Mouse (Mus musculus) lung, postnatal 0 days (tissue): ENCODE results near the gene Lrrc56. TPM values are rescaled to one million over a fixed set of nuclear protein-coding genes. Genes with fewer than 3 reads are reported as not detected.
A peak's percentile ranks its signal among the peaks of the same experiment; 100 is the strongest.

Source experiments
- ATAC-seq: fragments of 200-750 bp; cut with Nextera tagmentation; 2 replicates; pipeline ENCODE4 v1.8.0; 2017; ENCODE audit warnings: moderate library complexity
- DNase-seq: peaks from one replicate; pipeline ENCODE4 v3.0.0-alpha.2; 2016; ENCODE audit warnings: low spot score
- H3K27ac ChIP-seq: fragments of 300-500 bp; sonication (generic); 2 replicates; pipeline ENCODE4 v1.5.1; 2014; ENCODE audit warnings: antibody characterized with exemption, mild to moderate bottlenecking, low read length, mixed read lengths
- H3K27me3 ChIP-seq: fragments of 300-500 bp; sonication (generic); replicated peaks from 2 replicates; pipeline ENCODE4 v1.6.1; 2014; ENCODE audit warnings: low read length, mixed read lengths; ENCODE audit not compliant: insufficient read depth
- H3K36me3 ChIP-seq: fragments of 300-500 bp; sonication (generic); 2 replicates; pipeline ENCODE4 v1.6.1; 2014; ENCODE audit warnings: low read length, mixed read lengths; ENCODE audit not compliant: insufficient read depth
- H3K4me1 ChIP-seq: fragments of 300-500 bp; sonication (generic); 2 replicates; pipeline ENCODE4 v1.6.1; 2014; ENCODE audit warnings: antibody characterized with exemption, low read depth, low read length, mixed read lengths; ENCODE audit not compliant: insufficient read depth
- H3K4me2 ChIP-seq: fragments of 300-500 bp; sonication (generic); replicated peaks from 2 replicates; pipeline ENCODE4 v1.6.1; 2014; ENCODE audit warnings: low read depth, mild to moderate bottlenecking, low read length, moderate library complexity, mixed read lengths
- H3K4me3 ChIP-seq: fragments of 300-500 bp; sonication (generic); 2 replicates; pipeline ENCODE4 v1.5.1; 2014; ENCODE audit warnings: low read depth, low read length
- H3K9ac ChIP-seq: fragments of 300-500 bp; sonication (generic); replicated peaks from 2 replicates; pipeline ENCODE4 v1.6.1; 2014; ENCODE audit warnings: low read depth, mild to moderate bottlenecking
- H3K9me3 ChIP-seq: fragments of 300-500 bp; sonication (generic); 2 replicates; pipeline ENCODE4 v1.6.1; 2016; ENCODE audit warnings: low read length, mixed read lengths
- CTCF ChIP-seq: IDR thresholded peaks from 2 replicates; pipeline ENCODE4 v1.5.1; 2016; ENCODE audit warnings: antibody characterized with exemption, mild to moderate bottlenecking
- EP300 ChIP-seq: IDR thresholded peaks from 2 replicates; pipeline ENCODE4 v1.6.1; 2016; ENCODE audit warnings: antibody characterized with exemption, mild to moderate bottlenecking, control low read depth
- WGBS: fragments of 180-500 bp; shearing (Covaris S2); extraction: QIAGEN DNeasy Blood & Tissue Kit; methylation state at CpG from one replicate; pipeline ENCODE4 v1.1.7; 2014; 5-methylcytosine and 5-hydroxymethylcytosine counted together
- polyA plus RNA-seq: library from polyadenylated mRNA; unstranded; fragments of >200 nt; fragmentation: Nextera tagmentation; extraction: Ambion mirVana; gene quantifications from 2 replicates; pipeline ENCODE4 v1.2.1, GENCODE M21; 2015

The Lrrc56 gene
- polyA plus RNA-seq, 1 experiment from 2014 or later = 6.8 TPM

GRCm38 (mm10) chr7:141172116-141173006 lies 21.6 kb upstream of the Lrrc56 start, which contains the start of gene Rnh1:
Gene Rnh1 (minus strand): TSS chr7:141172857.
- peak within 1 kb of the TSS; percentile 43 for H3K4me3 ChIP-seq
- peak within 1 kb of the TSS; percentile 55 for H3K4me2 ChIP-seq
- no peaks in the 10 kb centered on the region for H3K27me3 ChIP-seq
- WGBS = 3% methylated on average over 54 of the region's 55 CpGs
- DNase-seq = peak; percentile 98
- H3K9ac ChIP-seq = peak within 1 kb of the TSS; percentile 68
- peak within 1 kb of the TSS; percentile 89 for H3K27ac ChIP-seq
- no peaks in the 10 kb centered on the region for H3K36me3 ChIP-seq
- peak; percentile 34 for TF ChIP-seq CTCF
- no peak; the same call in 1 of the 2 replicates for TF ChIP-seq EP300
- H3K9me3 ChIP-seq = no peaks in the 10 kb centered on the region
- peak; percentile 90 for ATAC-seq
- peaks cover 10% of the 10 kb centered on the region; the same call in 1 of the 2 replicates for H3K4me1 ChIP-seq

- peak overlapping the region; percentile 89 for H3K27ac ChIP-seq
- TF ChIP-seq EP300 = no peak
- TF ChIP-seq CTCF = no peak
- H3K27me3 ChIP-seq = no peaks in the 10 kb centered on the region
- WGBS = 59% methylated on average over 5 of the region's 5 CpGs
- H3K36me3 ChIP-seq = no peaks in the 10 kb centered on the region
- no peak for DNase-seq
- no peak overlapping the region for H3K9ac ChIP-seq
- no peak for ATAC-seq
- H3K4me3 ChIP-seq = peak overlapping the region; percentile 43; the same call in 1 of the 2 replicates
- H3K4me1 ChIP-seq = peaks cover 4% of the 10 kb centered on the region; the same call in 1 of the 2 replicates
- peak overlapping the region; percentile 55 for H3K4me2 ChIP-seq
- H3K9me3 ChIP-seq = no peaks in the 10 kb centered on the region
These were observed 20.6 kb upstream of the Lrrc56 start for GRCm38 (mm10) chr7:141173323-141173850.

- no peak for ATAC-seq
These were observed 18.9 kb upstream of the Lrrc56 start for GRCm38 (mm10) chr7:141175068-141175467.

GRCm38 (mm10) chr7:141176173-141176572 lies 17.8 kb upstream of the Lrrc56 start:
- Histone ChIP-seq H3K27ac (no peak overlapping the region), H3K4me1 (0 out of 2 replicates have a peak, but pooled peaks cover 4% of the 10 kb centered on the region), H3K9me3 (no peaks in the 10 kb centered on the region), H3K4me3 (no peak overlapping the region), H3K36me3 (no peaks in the 10 kb centered on the region), H3K27me3 (no peaks in the 10 kb centered on the region), H3K9ac (no peak overlapping the region), H3K4me2 (no peak overlapping the region)
- TF ChIP-seq CTCF (peak; percentile 96), EP300 (no peak)
- DNase-seq (peak; percentile 93), ATAC-seq (no peak)
- 2% methylated on average over 8 of the region's 8 CpGs for WGBS

More at GRCm38 (mm10) chr7:141175068-141175467, 18.9 kb upstream of the Lrrc56 start:
- no peaks in the 10 kb centered on the region for H3K27me3 ChIP-seq
- WGBS = 93% methylated on average over 4 of the region's 4 CpGs
- no peaks in the 10 kb centered on the region for H3K9me3 ChIP-seq
- no peaks in the 10 kb centered on the region for H3K36me3 ChIP-seq
- 0 out of 2 replicates have a peak, but pooled peaks cover 4% of the 10 kb centered on the region for H3K4me1 ChIP-seq
- H3K4me3 ChIP-seq = no peak overlapping the region
- no peak for DNase-seq
- TF ChIP-seq EP300 (no peak), CTCF (no peak)
- H3K4me2 ChIP-seq = no peak overlapping the region
- no peak overlapping the region for H3K9ac ChIP-seq
- H3K27ac ChIP-seq = no peak overlapping the region

GRCm38 (mm10) chr7:141188194-141188593 lies 5.8 kb upstream of the Lrrc56 start:
- H3K4me3 ChIP-seq = no peak overlapping the region
- no peak overlapping the region for H3K27ac ChIP-seq
- H3K9ac ChIP-seq = no peak overlapping the region
- no peaks in the 10 kb centered on the region for H3K9me3 ChIP-seq
- H3K4me2 ChIP-seq = no peak overlapping the region
- ATAC-seq (no peak), DNase-seq (no peak)
- no peak for TF ChIP-seq EP300
- TF ChIP-seq CTCF = no peak
- peaks cover 13% of the 10 kb centered on the region; the same call in 1 of the 2 replicates for H3K4me1 ChIP-seq
- no peaks in the 10 kb centered on the region for H3K27me3 ChIP-seq
- 67% methylated on average over 3 of the region's 3 CpGs for WGBS
- peaks cover 29% of the 10 kb centered on the region for H3K36me3 ChIP-seq

- H3K4me3 ChIP-seq = no peak overlapping the region
- H3K4me2 ChIP-seq = no peak overlapping the region
- ATAC-seq (no peak), DNase-seq (no peak)
- H3K36me3 ChIP-seq = peaks cover 29% of the 10 kb centered on the region
- H3K27me3 ChIP-seq = no peaks in the 10 kb centered on the region
- no peak overlapping the region for H3K27ac ChIP-seq
- H3K9ac ChIP-seq = no peak overlapping the region
- 85% methylated on average over 3 of the region's 3 CpGs for WGBS
- no peaks in the 10 kb centered on the region for H3K9me3 ChIP-seq
- TF ChIP-seq CTCF = no peak
- no peak for TF ChIP-seq EP300
- peaks cover 14% of the 10 kb centered on the region; the same call in 1 of the 2 replicates for H3K4me1 ChIP-seq
These were observed 5.2 kb upstream of the Lrrc56 start for GRCm38 (mm10) chr7:141188733-141189132.
